Mouse (Mus musculus) heart, postnatal 0 days (tissue): ENCODE measurements around the gene Kif1c.

Source experiments
- CTCF ChIP-seq: IDR thresholded peaks from 2 replicates; pipeline ENCODE4 v1.5.1; 2016; ENCODE audit warnings: antibody characterized with exemption, control low read depth, low read depth
- EP300 ChIP-seq: IDR thresholded peaks from 2 replicates; pipeline ENCODE4 v1.6.1; 2016; ENCODE audit warnings: antibody characterized with exemption, low read depth

DNA sequence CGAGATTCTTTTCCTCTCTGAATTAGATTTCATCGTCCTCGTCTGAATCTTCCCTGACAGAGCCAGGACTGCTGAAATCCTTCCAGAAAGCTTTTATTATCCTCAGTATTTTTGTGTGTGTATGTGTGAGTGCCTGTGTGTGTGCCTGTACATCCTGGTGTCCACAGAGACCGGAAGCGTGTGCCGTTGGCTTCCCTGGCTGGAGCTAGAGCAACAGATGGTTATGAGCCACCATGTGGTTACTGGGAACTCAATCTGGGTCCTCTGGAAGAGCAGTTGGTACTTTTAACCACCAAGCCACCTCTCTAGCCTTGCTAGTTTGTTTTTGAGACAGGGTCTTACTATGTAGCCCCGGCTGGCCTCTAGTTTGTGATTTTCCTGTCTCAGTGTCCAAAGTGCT lies 41.8 kb downstream of the Kif1c start:
- TF ChIP-seq EP300 (no peak), CTCF (no peak)
